Mouse (Mus musculus): ENCODE data around the gene Efr3b.

DNA sequence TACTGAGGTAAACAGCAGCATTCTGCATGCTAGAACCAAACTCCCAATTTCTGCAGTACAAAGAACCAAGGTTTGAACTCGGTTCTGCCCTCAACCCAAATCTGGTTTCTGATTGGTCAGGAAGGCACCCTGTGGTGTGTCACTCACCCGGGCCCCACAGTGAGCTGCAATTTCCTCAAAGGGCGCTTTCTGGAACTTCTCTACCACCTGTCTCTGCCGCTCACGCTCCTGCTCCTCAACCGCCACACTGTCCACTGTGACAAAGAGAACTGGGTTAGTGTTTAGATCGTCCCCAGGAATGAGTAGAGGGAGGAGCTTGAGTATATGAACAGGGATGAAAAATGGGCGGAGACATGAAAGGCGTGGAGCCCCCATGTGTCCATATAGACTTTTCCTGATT lies 70.3 kb downstream of the Efr3b start:
- TF ChIP-seq CTCF (conservative IDR thresholded peaks at IDR 0.05; ENCODE audit: low read length) (no peak), NANOG (IDR thresholded peaks at IDR 0.05; ENCODE audit: borderline replicate concordance, low read length) (no peak; the same call in 1 of the 2 replicates), POU5F1 (IDR thresholded peaks at IDR 0.05; ENCODE audit: borderline replicate concordance, low read length) (no peak)
